Mouse (Mus musculus) A20 (cell line): ENCODE measurements at regions not wholly inside any gene's neighbourhood (a gene's known extent, or its start where the extent isn't known, plus 50 kb on each side); places are given as distances from the start of the nearest gene placed in this dataset.

Source experiments
- DNase-seq: peaks from one replicate; pipeline ENCODE4 v3.0.0-alpha.2; 2011; ENCODE audit warnings: low read depth, low spot score

DNA sequence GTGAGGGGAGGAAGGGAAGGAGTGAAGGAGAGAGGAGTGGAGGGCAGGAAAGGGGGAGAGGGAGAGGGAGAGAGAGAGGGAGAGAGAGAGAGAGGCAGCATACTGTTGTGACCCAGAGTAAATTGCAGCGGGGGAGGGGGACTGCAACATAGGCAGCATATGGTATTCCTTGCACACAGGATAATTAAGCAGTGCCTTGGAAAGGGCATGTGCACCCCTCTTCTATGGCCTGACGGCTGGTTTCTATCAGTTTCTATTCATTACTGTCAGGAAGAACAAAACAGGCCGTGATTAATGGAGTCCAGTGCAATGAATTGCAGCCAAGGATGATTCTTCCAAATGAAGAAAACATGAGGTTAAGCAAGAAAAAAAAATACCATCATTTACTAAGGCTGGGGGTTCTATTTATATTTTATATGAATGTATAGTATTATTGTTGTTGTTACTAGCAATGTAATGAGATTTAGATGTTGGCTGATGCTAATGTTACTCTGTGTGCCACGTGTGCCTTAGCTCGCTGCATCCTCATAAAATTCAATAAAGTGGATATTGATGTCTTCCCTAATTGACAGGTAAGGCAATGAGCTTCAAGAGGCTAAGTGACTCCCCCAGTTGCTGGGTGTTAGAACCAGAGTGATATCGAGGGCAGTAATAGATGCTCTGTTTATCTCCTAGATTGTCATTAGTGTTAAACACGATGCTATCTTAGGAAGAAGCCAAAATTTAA is 181.3 kb downstream of the Gm19935 start:
- DNase-seq = no peak

DNA sequence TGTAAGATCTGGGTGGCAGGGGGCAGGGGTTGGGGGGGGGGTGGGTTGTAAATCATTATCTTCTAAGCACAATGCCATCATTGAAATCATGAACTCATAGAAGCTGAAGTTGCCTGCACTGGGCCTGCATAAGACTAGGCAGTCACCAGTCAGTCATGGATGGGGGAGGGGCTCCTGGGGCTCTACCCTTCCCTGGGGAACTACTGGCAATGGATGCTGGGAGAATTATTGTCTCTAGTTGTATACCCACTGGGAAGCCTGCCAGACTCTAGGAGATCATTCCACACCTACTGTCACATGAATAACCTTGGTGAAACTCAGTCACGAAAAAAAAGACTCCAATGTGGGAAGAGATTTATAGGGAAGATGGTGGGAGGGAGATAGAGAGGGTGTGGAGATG is 186.4 kb downstream of the Gm19935 start:
- no peak for DNase-seq

DNA sequence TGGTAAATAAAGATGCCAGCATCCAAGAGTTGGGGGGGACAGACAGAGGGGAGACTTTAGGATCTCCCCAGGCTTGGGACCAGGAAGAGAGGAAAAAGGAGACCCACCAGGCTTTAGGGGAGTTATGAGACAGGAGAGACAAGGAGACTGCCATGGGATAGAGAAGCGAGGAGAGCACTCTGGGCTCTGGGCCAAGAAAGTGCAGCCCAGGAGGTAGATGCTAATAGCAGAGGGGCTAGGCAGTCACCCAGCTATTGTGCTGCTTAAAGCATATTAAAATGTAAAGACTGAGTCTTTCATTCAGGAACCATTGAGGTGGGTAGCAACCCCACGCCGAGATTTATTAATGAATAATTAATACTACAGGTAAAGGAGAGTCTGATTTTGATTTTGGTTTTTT is 208.8 kb downstream of the Gm19935 start:
- DNase-seq = no peak

- DNase-seq = no peak
Observed at GRCm38 (mm10) chr8:90600946-90601695, 216.1 kb downstream of the Gm19935 start.

- no peak for DNase-seq
Observed at GRCm38 (mm10) chr8:90597376-90597775, 219.8 kb downstream of the Gm19935 start.

- no peak for DNase-seq
Observed at GRCm38 (mm10) chr8:90579426-90579825, 231.3 kb upstream of the Tox3 start.

DNA sequence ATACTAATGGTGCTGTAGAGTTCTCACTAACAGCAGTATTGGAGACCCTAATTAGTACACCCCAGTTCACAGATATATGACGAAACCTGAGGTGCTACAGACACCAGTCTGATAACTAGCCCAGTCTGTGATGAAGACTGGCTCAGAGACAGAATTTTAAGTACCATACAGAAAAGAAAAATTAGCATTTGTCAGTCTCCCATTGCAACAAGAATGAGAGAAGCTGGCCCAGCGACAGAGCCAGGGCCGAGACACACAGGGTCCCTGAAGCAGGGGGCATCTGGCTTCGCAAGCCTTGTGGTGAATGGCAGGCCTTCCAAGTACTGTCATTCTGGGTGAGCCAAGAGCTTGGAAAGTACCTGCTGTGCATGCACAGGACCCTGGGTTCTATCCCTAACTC is 228.8 kb upstream of the Tox3 start:
- DNase-seq = no peak

- no peak for DNase-seq
Observed at GRCm38 (mm10) chr8:90574676-90575075, 226.5 kb upstream of the Tox3 start.

DNA sequence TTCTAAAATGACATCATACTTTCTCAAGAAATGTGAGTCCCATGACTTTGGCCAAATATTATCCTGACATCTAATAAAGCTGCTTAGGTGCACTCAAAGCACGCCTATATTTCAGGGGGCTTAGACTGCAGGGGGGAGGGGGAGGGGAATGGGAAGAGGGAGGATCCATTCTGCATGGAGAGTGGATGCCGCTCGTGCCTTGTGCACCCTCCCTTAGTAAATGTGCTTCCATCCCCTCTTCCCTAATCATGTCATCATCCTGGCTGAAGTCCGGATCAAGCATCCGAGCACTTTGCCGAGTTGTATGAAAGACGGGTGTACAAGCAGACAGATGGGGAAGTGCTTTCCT is 207.9 kb upstream of the Tox3 start:
- DNase-seq = no peak

DNA sequence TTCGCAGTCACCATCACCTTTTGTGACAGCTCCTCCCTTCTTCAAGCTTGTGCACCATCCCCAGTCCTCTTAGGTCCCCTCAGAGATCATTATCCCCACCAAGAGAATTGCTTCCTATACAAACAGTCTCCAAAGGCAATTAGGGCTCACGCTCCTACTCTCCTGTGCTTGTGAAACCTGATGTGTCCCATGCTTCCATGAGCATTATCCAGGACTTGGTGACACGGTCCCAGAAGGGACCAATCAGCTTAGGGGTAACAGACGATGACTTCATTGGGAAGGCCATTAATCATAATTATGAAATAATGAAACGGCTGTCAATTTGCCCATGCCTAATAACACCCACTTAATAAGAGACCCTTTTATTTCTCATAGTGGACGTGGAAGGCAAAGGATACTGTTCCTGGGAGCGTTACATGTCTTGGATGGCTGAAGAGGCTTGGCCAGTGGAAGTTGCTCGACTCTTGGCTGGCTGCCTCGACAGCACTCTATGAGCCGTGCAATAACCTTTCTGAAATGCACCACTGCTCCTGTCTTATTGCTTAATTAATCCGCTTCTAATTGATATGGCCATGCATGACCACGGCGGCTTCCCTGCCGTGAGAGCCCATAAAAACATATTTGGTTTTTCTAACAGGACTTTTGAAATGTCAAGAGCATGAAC is 207.4 kb upstream of the Tox3 start:
- no peak for DNase-seq

DNA sequence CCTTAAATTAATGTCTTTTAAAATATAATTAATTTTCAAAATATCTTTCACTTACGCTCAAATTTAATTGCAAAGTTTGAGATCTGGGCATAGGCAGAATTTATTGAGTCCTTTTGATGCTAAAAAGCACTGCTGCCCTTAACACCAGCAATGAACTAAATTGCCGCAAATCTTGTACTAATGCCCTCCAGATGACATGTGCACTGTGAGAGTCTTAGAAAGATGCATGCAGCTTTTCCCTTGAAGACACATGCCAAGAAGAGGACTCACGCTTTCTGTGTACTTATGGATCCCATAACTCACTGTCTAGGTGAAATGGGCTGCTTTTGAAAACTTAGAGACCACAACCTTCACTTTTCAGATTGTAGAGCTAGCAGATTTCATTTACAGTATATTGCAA is 199.1 kb upstream of the Tox3 start:
- DNase-seq = no peak

DNA sequence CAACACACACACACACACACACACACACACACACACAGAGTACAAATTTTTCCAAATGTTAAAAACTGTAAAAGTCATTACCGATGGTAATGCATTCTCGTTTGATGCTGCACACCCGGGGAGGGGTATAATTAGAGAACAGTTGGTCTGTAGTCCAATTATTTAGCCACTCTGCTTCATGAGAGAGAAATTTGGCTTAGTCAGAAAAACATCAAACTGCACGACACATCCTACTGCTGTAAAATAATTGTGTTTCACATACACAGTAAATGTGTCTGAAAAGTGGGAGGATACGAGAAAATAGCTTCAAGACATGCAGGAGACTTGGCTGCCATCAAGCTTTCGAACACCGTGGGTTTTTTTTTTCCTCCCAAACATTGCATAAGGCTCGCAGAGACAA is 194.5 kb upstream of the Tox3 start:
- no peak for DNase-seq

- DNase-seq = no peak
Observed at GRCm38 (mm10) chr8:90536196-90536640, 188.1 kb upstream of the Tox3 start.

DNA sequence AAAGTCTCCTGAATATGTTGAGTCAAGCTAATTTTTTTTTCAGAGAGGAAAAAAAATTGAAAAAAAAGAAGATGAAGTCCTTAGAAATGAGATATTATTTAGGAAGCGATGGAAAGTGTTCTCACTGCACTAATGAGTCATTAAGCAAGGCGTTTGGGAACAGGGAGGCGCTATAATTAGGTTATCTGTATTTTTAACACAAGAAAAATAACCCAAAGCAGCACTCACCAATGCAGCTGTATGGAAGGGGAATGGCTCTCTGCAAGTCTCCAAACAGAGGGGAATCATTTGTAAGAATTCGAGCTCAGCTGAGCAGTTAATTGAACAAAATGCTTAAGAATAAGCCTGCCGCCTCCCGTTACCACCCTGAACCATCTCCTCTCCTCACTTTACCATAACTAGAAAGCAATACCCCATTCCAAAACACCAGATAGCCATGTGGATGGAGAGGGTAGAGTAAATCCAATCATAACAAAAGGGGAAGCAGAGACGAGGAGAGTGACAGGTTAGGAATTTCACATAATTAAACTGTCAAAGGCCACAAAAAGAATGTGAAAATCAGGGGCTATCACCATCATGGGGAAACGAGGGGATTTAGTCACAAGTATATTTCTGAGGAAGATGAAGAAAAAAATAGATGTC is 187.5 kb upstream of the Tox3 start:
- no peak for DNase-seq

DNA sequence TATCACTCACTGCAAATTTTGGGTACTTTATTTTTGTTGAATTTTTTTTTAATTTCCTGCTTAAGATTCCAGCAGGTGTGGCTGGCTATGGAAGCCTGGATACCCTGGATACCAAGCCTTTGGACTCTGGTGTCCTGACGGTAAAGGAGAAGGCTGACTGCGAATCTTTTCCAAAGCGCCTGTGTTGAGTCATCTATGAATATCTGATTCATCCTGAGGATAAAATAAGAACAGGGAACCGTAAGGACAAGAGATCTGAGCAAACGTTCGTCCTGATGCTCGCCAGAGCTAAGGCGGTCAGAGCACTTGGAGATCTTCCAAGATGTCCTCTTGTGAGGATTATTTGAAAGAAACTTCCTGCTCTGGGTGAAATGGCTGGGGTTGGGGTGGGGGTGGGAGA is 173.2 kb upstream of the Tox3 start:
- DNase-seq = no peak

DNA sequence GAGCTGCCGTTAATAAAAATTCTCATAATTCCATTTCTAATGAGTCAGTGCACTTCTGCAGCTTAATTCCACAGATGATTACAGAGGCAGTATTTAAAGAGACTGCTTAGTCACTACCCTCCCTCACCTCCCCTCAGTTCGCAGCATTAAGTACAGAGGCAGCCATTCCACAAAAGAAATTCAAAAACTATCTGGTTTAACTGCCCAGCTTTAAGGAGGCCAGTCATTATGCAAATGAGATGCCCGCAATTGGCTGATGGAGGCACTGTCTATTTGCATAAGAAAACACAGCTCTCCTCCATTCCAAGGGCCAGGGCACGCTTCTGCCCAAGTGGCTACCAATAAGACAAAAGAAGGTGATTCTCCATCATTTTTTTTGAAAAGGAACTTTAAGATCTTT is 172.0 kb upstream of the Tox3 start:
- DNase-seq = no peak

DNA sequence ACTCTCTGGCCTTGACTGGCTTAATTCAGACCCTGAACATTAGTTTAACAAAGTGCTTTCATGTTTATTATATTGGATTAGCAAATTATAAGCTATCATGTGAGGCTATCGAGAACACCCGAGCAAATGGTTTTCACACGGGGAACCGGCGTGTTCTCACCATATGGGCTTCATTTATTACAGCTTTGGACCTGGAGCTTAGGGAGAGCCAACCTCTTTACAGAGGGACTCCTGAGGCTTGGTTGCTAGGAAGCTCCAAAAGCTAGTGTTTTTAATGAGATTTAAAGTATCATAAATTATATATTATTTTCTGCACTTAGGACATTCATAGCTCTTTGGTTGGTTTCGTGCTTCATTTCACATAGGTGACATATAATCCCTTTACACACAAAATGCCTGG is 171.4 kb upstream of the Tox3 start:
- no peak for DNase-seq

- no peak for DNase-seq
Observed at GRCm38 (mm10) chr8:90514191-90514590, 166.0 kb upstream of the Tox3 start.

DNA sequence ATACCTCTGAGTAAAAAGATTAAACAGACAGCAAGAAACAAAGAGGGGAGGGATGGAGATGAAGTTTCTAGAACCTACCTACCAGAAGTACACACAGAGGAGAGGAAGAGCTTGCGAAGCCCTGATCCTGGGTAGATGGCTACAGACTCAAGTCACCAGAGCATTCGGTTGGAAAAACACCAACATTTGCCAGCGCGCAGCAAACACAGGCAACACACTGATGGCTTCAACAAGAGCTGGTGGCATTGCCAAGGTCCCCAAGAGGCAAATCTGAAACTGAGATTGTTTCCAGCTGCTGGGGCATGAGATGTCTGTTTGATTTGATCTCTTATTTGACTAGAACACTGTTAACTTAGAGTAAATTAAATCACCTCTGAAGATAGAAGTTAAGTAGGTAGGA is 165.5 kb upstream of the Tox3 start:
- no peak for DNase-seq

- no peak for DNase-seq
Observed at GRCm38 (mm10) chr8:90513102-90513501, 165.0 kb upstream of the Tox3 start.

- no peak for DNase-seq
Observed at GRCm38 (mm10) chr8:90512594-90512993, 164.5 kb upstream of the Tox3 start.

GRCm38 (mm10) chr8:90504521-90504920 is 156.4 kb upstream of the Tox3 start:
- no peak for DNase-seq
